Mouse (Mus musculus): ENCODE measurements around the gene Eif2s2. TPM values are rescaled to one million over a fixed set of nuclear protein-coding genes. Genes with fewer than 3 reads are reported as not detected.
"Not testable (repeated sequence)": the region's sequence is repeated elsewhere in the genome, so short reads cannot be mapped to it uniquely, and the experiment has no call there.

Gene Eif2s2
- polyA plus RNA-seq, 2 experiments: 46.0 to 88.0 TPM

DNA sequence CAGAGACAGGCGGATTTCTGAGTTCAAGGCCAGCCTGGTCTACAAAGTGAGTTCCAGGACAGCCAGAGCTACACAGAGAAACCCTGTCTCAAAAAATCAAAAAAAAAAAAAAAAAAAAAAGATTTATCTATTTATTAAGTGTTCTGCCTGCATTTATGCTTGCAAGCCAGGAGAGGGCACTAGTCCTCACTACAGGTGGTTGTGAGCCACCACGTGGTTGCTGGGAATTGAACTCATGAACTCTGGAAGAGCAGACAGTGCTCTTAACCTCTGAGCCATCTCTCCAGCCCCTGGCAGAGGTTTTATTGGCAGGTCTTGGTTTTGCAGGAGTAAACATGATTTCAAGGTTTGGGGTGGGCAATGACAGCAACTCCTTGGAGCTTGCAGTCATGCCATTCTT lies 15.5 kb upstream of the Eif2s2 start:
- 31% methylated on average over 2 of the region's 2 CpGs for WGBS (ENCODE audit: insufficient replicate concordance)

DNA sequence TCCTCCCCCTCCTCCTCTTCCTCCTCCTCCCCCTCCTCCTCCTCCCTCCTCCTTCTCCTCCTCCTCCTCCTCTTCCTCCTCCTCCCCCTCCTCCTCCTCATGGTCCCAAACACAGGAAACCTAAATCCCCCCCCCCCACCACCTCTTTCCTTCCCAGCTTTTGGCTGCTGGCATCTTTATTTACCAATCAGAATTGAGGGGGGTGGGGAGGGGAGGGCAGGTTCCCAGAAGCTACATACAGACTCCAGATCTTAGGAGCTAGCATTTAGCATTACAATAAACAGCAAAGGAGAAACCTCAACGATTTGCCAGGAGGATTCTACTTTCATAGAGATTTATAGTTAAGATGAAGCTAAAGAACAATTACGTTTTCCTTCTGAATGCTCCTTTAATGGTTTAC lies 13.1 kb upstream of the Eif2s2 start:
- H3K4me2 ChIP-seq (ENCODE audit: low read depth): no peak overlapping the region
- H3K36me3 ChIP-seq (replicated peaks; ENCODE audit: control insufficient read depth, insufficient read depth, low read depth): no peaks in the 10 kb centered on the region
- no peaks in the 10 kb centered on the region for H3K27me3 ChIP-seq (ENCODE audit: control insufficient read depth, insufficient read depth, low read length)
- TF ChIP-seq CTCF (IDR thresholded peaks at IDR 0.05; ENCODE audit: low read depth) (no peak), EP300 (IDR thresholded peaks at IDR 0.05; ENCODE audit: low read depth) (no peak)
- ATAC-seq (ENCODE audit: insufficient read depth): no peak
- WGBS (ENCODE audit: insufficient replicate concordance): 37% methylated on average over 2 of the region's 2 CpGs
- H3K9ac ChIP-seq (replicated peaks): no peak overlapping the region
- H3K4me3 ChIP-seq (ENCODE audit: insufficient read depth in 1 of 2, low read depth in 2 of 2, low read length in 2 of 2): no peak overlapping the region
- H3K9me3 ChIP-seq (ENCODE audit: control insufficient read depth, low read length): no peaks in the 10 kb centered on the region
- H3K27ac ChIP-seq: no peak overlapping the region
- no peak for DNase-seq (ENCODE audit: low read depth in 3 of 3, low spot score in 3 of 3)
- no peaks in the 10 kb centered on the region for H3K4me1 ChIP-seq (replicated peaks; ENCODE audit: control insufficient read depth in 2 of 2, insufficient read depth in 2 of 2, low read length in 1 of 2)

More for the DNA sequence above, 15.5 kb upstream of the Eif2s2 start:
- H3K36me3 ChIP-seq (replicated peaks; ENCODE audit: control insufficient read depth, insufficient read depth, low read depth); H3K9me3 ChIP-seq (ENCODE audit: control insufficient read depth, low read length); ATAC-seq (ENCODE audit: insufficient read depth); H3K4me2 ChIP-seq (ENCODE audit: low read depth); H3K27me3 ChIP-seq (ENCODE audit: control insufficient read depth, insufficient read depth, low read length); H3K4me3 ChIP-seq (ENCODE audit: insufficient read depth in 1 of 2, low read depth in 2 of 2, low read length in 2 of 2); DNase-seq (ENCODE audit: low read depth in 3 of 3, low spot score in 3 of 3); H3K27ac ChIP-seq; H3K4me1 ChIP-seq (replicated peaks; ENCODE audit: control insufficient read depth in 2 of 2, insufficient read depth in 2 of 2, low read length in 1 of 2); H3K9ac ChIP-seq (replicated peaks): not testable (repeated sequence)
- peak; percentile 61 for TF ChIP-seq CTCF (IDR thresholded peaks at IDR 0.05; ENCODE audit: low read depth)

GRCm38 (mm10) chr2:154902111-154902510 lies 9.4 kb upstream of the Eif2s2 start:
- WGBS (ENCODE audit: insufficient replicate concordance): 56% methylated on average over 3 of the region's 3 CpGs
- no peak overlapping the region for H3K9ac ChIP-seq (replicated peaks)

DNA sequence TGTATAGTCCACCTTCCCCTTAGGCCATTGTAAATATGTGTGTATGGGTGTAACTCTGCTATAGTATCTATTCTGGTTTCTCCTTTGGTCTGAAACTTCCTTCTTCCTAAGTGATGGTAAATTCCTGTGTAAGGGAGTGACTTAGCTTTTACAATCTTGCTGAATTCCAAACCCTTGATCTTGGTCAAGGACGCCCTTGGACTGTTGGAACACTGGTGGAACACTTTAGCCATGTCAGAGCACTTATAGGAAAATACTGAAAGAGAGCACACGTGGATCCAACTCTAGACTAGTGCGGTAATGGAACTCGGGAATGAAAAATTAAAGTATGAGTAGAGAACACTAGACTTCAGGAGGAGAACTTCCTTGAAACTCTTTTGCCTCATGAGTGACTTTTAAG lies 6.7 kb upstream of the Eif2s2 start:
- ATAC-seq (ENCODE audit: insufficient read depth); H3K9me3 ChIP-seq (ENCODE audit: control insufficient read depth, low read length); H3K9ac ChIP-seq (replicated peaks); H3K27ac ChIP-seq; H3K4me2 ChIP-seq (ENCODE audit: low read depth); H3K4me3 ChIP-seq (ENCODE audit: insufficient read depth in 1 of 2, low read depth in 2 of 2, low read length in 2 of 2); H3K4me1 ChIP-seq (replicated peaks; ENCODE audit: control insufficient read depth in 2 of 2, insufficient read depth in 2 of 2, low read length in 1 of 2); H3K27me3 ChIP-seq (ENCODE audit: control insufficient read depth, insufficient read depth, low read length); H3K36me3 ChIP-seq (replicated peaks; ENCODE audit: control insufficient read depth, insufficient read depth, low read depth); DNase-seq (ENCODE audit: low read depth in 3 of 3, low spot score in 3 of 3): not testable (repeated sequence)
- 57% methylated on average over 4 of the region's 4 CpGs for WGBS (ENCODE audit: insufficient replicate concordance)

More at GRCm38 (mm10) chr2:154902111-154902510, 9.4 kb upstream of the Eif2s2 start:
- no peak overlapping the region for H3K27ac ChIP-seq
- ATAC-seq (ENCODE audit: insufficient read depth) (no peak), DNase-seq (ENCODE audit: low read depth in 3 of 3, low spot score in 3 of 3) (no peak)
- no peak for TF ChIP-seq EP300 (IDR thresholded peaks at IDR 0.05; ENCODE audit: low read depth)
- no peak for TF ChIP-seq CTCF (IDR thresholded peaks at IDR 0.05; ENCODE audit: low read depth)
- no peak overlapping the region for H3K4me3 ChIP-seq (ENCODE audit: insufficient read depth in 1 of 2, low read depth in 2 of 2, low read length in 2 of 2)
- H3K4me2 ChIP-seq (ENCODE audit: low read depth): no peak overlapping the region
- no peaks in the 10 kb centered on the region for H3K9me3 ChIP-seq (ENCODE audit: control insufficient read depth, low read length)
- H3K27me3 ChIP-seq (ENCODE audit: control insufficient read depth, insufficient read depth, low read length): no peaks in the 10 kb centered on the region
- H3K4me1 ChIP-seq (replicated peaks; ENCODE audit: control insufficient read depth in 2 of 2, insufficient read depth in 2 of 2, low read length in 1 of 2): no peaks in the 10 kb centered on the region
- H3K36me3 ChIP-seq (replicated peaks; ENCODE audit: control insufficient read depth, insufficient read depth, low read depth): no peaks in the 10 kb centered on the region

- ATAC-seq (ENCODE audit: insufficient read depth): not testable (repeated sequence)
Measured at GRCm38 (mm10) chr2:154899004-154899403, 6.3 kb upstream of the Eif2s2 start.

GRCm38 (mm10) chr2:154893548-154893947 lies 813 bp upstream of the Eif2s2 start:
- H3K9me3 ChIP-seq (ENCODE audit: control insufficient read depth, low read length): no peaks in the 10 kb centered on the region
- peaks cover 16 to 18% of the 10 kb centered on the region in 2 experiments for H3K4me1 ChIP-seq (replicated peaks; ENCODE audit: control insufficient read depth in 2 of 2, insufficient read depth in 2 of 2, low read length in 1 of 2)
- no peaks in the 10 kb centered on the region for H3K27me3 ChIP-seq (ENCODE audit: control insufficient read depth, insufficient read depth, low read length)
- H3K27ac ChIP-seq: no peak overlapping the region
- H3K9ac ChIP-seq (replicated peaks): peak overlapping the region; percentile 57
- 73% methylated on average over 4 of the region's 4 CpGs for WGBS (ENCODE audit: insufficient replicate concordance)
- peak overlapping the region; percentile 66 to 93; a peak in 3 of 4 replicates for H3K4me3 ChIP-seq (ENCODE audit: insufficient read depth in 1 of 2, low read depth in 2 of 2, low read length in 2 of 2)
- H3K4me2 ChIP-seq (ENCODE audit: low read depth): peak overlapping the region; percentile 95
- ATAC-seq (ENCODE audit: insufficient read depth) (no peak), DNase-seq (ENCODE audit: low read depth in 3 of 3, low spot score in 3 of 3) (no peak)
- TF ChIP-seq EP300 (IDR thresholded peaks at IDR 0.05; ENCODE audit: low read depth): no peak
- TF ChIP-seq CTCF (IDR thresholded peaks at IDR 0.05; ENCODE audit: low read depth): no peak
- H3K36me3 ChIP-seq (replicated peaks; ENCODE audit: control insufficient read depth, insufficient read depth, low read depth): no peaks in the 10 kb centered on the region

More at GRCm38 (mm10) chr2:154899004-154899403, 6.3 kb upstream of the Eif2s2 start:
- 69% methylated on average over 8 of the region's 8 CpGs for WGBS (ENCODE audit: insufficient replicate concordance)
- H3K9ac ChIP-seq (replicated peaks); H3K36me3 ChIP-seq (replicated peaks; ENCODE audit: control insufficient read depth, insufficient read depth, low read depth); H3K27me3 ChIP-seq (ENCODE audit: control insufficient read depth, insufficient read depth, low read length); H3K4me3 ChIP-seq (ENCODE audit: insufficient read depth in 1 of 2, low read depth in 2 of 2, low read length in 2 of 2); DNase-seq (ENCODE audit: low read depth in 3 of 3, low spot score in 3 of 3); H3K4me2 ChIP-seq (ENCODE audit: low read depth); H3K27ac ChIP-seq; H3K9me3 ChIP-seq (ENCODE audit: control insufficient read depth, low read length); H3K4me1 ChIP-seq (replicated peaks; ENCODE audit: control insufficient read depth in 2 of 2, insufficient read depth in 2 of 2, low read length in 1 of 2): not testable (repeated sequence)

Measured in liver, embryonic 14.5 days (tissue).